Mouse (Mus musculus) MN1 (cell line): ENCODE measurements at regions not wholly inside any gene's neighbourhood (a gene's known extent, or its start where the extent isn't known, plus 50 kb on each side); places are given as distances from the start of the nearest gene placed in this dataset.

ENCODE experiments used
- DNase-seq: peaks from one replicate; pipeline ENCODE4 v3.0.0-alpha.2; 2016; ENCODE audit warnings: low spot score

DNA sequence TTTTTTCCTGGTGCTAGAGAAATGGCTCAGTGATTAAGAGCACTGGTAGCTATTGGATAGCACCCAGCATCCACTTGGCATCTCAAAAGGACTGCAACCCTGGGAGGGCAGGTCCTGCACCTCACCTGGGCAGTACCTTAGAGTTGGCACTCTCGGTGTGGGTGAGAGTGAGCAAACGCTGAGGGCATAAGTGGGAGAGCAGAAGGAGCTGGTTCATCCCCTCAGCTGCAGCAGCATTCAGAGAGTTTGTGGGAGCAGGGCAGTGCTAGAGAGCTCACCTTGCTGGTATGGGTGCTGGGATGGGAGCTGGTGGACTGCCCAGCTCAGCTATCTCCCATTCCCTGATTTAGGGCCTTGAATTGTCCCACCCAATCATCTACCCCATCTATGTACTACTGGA lies 227.1 kb upstream of the Zic4 start:
- DNase-seq: no peak

DNA sequence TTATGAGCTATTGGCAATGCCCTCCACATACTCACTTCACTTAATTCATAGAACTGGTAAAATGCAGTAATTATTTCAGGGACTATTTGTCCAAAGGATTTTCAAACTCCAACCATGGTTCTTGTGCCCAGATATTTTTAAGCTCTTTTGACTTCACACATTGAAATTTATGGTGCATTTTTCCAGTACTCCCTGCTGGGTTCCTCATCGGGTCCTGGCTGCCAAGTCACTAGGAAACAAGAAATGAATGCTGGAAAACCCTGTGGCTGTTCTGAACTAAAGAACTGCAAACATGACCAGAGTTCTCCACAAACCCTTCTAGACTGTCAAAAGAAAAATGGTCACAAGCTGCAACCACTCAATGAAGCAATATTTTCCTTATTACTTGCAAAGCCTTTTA lies 221.6 kb upstream of the Zic4 start:
- DNase-seq: no peak

DNA sequence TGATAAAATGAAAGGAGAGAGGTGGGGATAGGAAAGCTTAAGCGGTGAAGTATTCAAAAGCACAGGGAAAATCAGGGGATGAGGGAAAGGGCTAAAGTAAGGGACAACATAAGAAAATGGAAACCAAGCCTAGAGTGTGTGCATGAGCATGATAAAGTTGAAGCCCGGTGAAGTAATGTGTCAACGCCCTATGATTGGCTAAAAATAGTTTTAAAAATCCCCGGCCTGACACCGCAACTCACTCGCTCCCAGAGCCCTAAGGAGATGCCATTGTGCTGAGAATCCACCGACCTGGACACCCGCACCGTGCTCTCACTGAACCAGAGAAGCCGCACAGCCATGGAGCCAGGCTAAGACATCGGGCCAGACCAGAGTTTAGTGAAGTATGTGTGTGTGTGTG lies 210.3 kb upstream of the Zic4 start:
- no peak for DNase-seq

DNA sequence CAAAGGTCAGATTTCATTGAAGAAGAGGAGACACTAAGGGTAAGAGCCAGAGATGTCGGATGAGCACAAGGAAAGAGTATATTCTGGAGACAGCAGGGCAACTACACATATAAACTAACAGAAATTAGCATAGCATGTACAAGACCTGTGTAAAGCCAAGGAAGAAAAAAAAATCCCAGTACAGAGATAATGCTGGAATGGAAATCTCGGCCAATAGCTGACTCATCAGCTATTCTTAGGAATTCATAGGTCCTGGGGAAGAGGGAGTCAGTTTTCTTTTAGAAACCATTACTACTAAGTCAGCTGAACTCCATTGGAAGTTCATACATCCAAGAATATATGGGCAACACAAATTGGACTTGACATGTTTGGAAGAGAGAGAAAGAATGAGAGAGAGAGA lies 202.9 kb upstream of the Zic4 start:
- no peak for DNase-seq

DNA sequence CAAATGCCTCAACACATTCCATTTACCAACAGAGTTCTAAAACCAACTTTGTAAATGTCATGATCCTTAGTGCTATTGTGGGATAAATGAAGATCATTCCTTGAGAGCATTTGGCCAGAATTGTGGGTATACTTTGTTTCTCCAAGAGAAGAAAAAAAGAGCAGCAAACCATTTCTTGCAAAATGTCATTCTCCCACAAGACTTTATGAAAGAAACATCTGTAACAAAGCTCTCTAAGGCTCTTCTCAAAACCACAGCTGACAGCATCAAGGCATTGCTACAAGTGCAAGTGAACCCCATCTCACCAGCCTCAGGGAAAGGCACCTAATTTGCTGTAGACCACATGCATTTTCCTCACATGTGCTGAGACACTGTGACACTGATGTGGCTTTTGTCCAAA lies 194.3 kb upstream of the Zic4 start:
- DNase-seq: no peak

DNA sequence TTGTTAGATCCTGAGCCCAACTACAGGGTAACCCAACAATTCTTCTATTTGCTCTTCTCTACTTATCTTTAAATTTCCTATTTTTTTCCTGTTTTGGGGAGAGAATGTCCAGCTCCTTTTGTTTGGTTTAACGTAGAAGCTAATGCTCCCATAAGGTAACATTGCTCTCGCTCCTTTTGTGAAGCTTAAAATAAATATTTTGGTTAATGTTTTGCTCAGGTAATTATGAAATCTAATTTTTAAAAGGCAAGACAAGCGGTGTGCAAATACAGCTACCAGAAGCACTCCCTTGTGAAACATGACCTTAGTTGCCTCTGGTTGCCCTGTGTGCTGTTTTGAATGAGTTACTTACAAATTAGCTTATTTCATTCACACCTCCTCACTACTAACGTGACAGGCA lies 169.0 kb upstream of the Zic4 start:
- no peak for DNase-seq

DNA sequence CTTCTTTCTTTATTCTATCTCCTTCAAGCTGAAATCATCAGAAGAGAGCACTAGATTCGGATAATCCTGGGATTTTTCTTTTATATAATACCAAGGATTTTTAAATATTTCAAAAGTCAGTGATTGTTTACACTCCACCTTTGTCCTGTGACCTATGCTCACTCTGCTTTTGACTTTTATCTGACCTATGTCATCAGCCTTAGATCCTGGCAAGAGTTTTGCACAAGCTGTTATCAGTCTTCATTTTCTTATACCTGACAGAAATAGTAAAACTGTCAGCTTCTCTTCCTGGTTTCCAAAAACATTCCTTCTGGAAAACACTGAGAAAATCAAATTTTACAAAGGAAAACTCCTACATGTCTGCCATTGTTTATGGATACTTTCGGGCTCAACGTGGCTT lies 168.3 kb upstream of the Zic4 start:
- no peak for DNase-seq

DNA sequence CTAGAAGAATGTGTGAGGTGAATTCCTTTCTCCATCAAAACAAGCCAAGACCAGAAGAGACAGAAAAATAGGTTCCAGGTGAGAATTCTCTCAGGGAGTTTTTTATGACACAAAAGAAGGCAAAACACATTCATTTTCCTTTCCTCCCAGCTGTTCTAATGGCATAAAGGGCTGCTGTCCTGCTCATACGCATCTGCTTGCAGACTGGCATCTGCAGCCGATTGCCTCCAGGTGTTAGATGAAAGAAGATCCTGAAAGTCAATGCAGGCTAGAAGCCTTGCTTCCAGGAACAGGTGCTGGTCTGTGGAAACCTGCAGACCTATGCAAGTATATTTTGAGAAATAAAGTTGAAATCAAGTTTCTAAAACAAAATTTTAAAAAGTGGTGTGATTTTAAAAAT lies 154.9 kb upstream of the Zic4 start:
- no peak for DNase-seq

DNA sequence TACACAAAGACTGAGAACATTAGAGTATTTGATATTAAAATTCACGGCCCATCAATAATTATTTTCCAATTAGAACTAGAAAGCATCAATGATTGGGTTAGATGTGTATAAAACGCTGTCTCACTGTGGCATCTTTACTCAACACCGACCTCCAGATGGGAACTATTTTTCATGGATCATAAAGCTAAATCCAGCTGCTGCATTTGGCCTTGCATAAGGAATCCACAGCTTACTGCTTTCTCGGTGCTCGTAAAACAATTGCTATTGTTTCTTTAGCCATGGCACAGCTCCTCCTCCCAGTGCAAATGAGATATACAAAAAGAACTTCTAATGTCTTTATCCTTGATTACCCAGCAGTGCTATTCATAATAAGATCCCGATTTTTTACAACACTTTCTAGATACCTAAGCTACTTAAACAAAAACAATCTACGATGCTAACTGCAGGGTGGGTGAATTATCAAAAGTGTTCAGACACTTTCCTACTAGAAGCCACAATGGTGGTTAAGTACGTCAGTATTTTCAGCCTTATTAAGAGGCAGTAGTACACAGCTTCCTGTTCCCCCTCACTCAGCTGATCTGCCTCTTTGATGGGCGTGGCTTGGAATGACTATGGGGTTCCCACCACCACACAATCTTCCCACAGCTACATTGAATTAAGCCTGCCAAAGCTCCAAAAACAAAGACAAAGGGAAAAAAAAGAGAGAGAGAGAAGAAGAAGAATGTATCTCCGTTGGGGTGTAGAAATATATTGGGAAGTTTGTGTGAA lies 134.4 kb upstream of the Zic4 start:
- DNase-seq: no peak

DNA sequence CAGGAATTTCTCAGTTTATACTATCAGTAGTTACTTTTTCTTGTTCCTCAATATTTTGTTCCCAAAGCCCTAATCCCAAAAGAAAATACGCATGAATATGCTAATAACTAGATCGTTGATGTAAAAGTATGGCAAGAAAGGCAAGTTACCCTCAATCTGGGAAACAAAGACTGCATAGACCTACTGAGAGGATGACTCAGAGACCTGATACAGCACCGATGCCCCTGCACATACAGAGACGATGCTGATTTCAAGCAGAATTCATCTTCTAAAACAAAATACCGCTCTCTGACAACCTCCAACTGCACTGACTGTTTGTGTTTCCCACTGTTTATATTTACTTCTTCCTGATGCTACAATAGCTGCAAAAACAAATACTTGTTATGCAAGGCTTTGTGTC lies 133.7 kb upstream of the Zic4 start:
- no peak for DNase-seq

DNA sequence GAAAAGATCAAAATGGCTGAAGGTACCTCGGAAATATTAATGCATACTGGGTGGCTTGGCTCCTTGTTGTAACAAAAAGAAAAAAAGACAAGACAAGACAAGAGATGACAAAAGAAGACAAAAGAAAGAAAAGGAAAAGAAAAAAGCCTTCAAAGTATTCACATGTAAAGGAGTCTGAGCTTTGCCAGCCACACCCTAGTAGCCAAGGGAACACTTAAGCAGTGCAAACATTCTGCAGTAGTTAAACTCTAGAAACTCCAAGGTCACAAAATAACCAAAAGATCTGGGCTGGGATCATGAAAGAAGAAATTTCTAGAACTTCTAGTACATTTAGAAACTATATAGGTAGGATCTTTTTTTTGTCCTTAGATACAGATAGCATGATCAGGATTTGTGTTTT lies 108.3 kb upstream of the Zic4 start:
- DNase-seq: no peak

DNA sequence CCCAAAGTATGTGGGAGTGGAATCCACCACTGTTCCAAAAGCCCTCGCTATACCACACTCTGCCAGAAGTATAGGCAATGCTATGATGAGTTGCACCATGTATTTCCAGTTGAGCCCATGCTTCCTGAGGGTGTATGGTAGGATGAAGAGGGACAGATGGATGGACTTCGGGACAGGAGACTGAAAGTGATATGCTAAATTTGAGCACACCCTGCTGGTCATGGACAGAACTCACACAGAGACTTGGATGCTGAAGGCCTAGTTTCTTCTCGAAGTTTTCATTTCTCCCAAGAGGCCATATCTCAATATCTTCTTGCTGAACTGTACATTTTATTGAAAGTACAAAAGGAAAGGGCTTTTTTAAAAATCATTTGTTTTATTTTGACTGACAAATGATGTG lies 70.9 kb upstream of the Zic4 start:
- DNase-seq: no peak
